In genomic region chr2:76702188-76702587, GRCm38 (mm10) we compare ENCODE assay signal across 26 mouse cellular contexts. TPM values are rescaled to one million over a fixed set of nuclear protein-coding genes. Genes with fewer than 3 reads are reported as not detected.
"Had no signal": no experiment of that assay in that cellular context is flagged by ENCODE, and none has a peak within 500 bp of the region (broad histone marks: within the 10 kb centered on the region; RNA-seq: fewer than 3 reads in every experiment).

No protein-coding gene starts in this region.

- H3K4me3 ChIP-seq: layer of hippocampus, adult 2 months; liver, embryonic 13.5 days; neural tube, embryonic 12.5 days; neural tube, embryonic 15.5 days had no signal

- H3K9ac ChIP-seq: liver, embryonic 13.5 days; neural tube, embryonic 12.5 days; neural tube, embryonic 15.5 days had no signal

- H3K9me3 ChIP-seq: liver, embryonic 13.5 days; neural tube, embryonic 12.5 days; neural tube, embryonic 15.5 days had no signal

- H3K4me2 ChIP-seq: liver, embryonic 13.5 days; midbrain, embryonic 11.5 days; neural tube, embryonic 12.5 days; neural tube, embryonic 15.5 days had no signal

- DNase-seq: kidney, postnatal 25 days; layer of hippocampus, adult 9-11 months; liver, embryonic 13.5 days; lung, adult 2 months; lung, postnatal 14 days; lung, postnatal 4 days; midbrain, embryonic 14.5 days; right cerebral cortex, adult 18-20 months; right cerebral cortex, postnatal 14 days; right cerebral cortex, postnatal 4 days; thymus, adult 2 months; thymus, postnatal 14 days; thymus, postnatal 4 days had no signal

- H3K27ac ChIP-seq: kidney, postnatal 0 days; layer of hippocampus, adult 2 months; liver, embryonic 13.5 days; neural tube, embryonic 12.5 days; neural tube, embryonic 15.5 days; stomach, postnatal 0 days had no signal

- H3K27me3 ChIP-seq: liver, embryonic 13.5 days; neural tube, embryonic 12.5 days; neural tube, embryonic 15.5 days had no signal

- H3K4me1 ChIP-seq: liver, embryonic 13.5 days; neural tube, embryonic 12.5 days; neural tube, embryonic 15.5 days had no signal

RNA-seq across cellular contexts. Expression of gene Pjvk, which starts 53.9 kb away (rescaled TPM):
- total RNA-seq: layer of hippocampus, postnatal 25 days; left cerebral cortex, adult 18-20 months; liver, adult 2 months; megakaryocyte-erythroid progenitor cell, adult 5-6 weeks; midbrain, postnatal 0 days had no signal
- polyA plus RNA-seq: large intestine, adult 2 months; liver, adult 2 months; liver, embryonic 13.5 days; liver, embryonic 16.5 days; lung, adult 2 months; thymus, adult 2 months had no signal
